Mouse (Mus musculus) liver (tissue): ENCODE data around the gene Gipc2.

Experiments
- DNase-seq: peaks from one replicate; pipeline ENCODE4 v3.0.0-alpha.2; 2020; ENCODE audit warnings: mixed read lengths

Gene Gipc2

GRCm38 (mm10) chr3:152064166-152064565 is 101.9 kb downstream of the Gipc2 start:
- no peak for DNase-seq

GRCm38 (mm10) chr3:152062806-152063205 is 103.2 kb downstream of the Gipc2 start:
- DNase-seq = no peak

GRCm38 (mm10) chr3:152061145-152061544 is 104.9 kb downstream of the Gipc2 start:
- no peak for DNase-seq

- DNase-seq = no peak
Measured at GRCm38 (mm10) chr3:152058235-152058634, 107.8 kb downstream of the Gipc2 start.

- no peak for DNase-seq
Measured at GRCm38 (mm10) chr3:152054260-152054659, 111.8 kb downstream of the Gipc2 start.

- DNase-seq = no peak
Measured at GRCm38 (mm10) chr3:152051959-152052358, 114.1 kb downstream of the Gipc2 start.

GRCm38 (mm10) chr3:152047914-152048313 is 118.1 kb downstream of the Gipc2 start:
- no peak for DNase-seq

GRCm38 (mm10) chr3:152046895-152047294 is 119.1 kb downstream of the Gipc2 start:
- DNase-seq = no peak
